Mouse (Mus musculus) G1E (cell line): ENCODE measurements around the gene Slamf8.

Experiments
- CTCF ChIP-seq: IDR thresholded peaks from 2 replicates; pipeline ENCODE4 v1.5.1; 2012; ENCODE audit warnings: low read depth, low read length, inconsistent platforms, mixed read lengths
- GATA1 ChIP-seq: IDR thresholded peaks from 2 replicates; pipeline ENCODE4 v1.6.1; 2012; ENCODE audit warnings: borderline replicate concordance, low read length, inconsistent platforms, mixed read lengths
- GATA2 ChIP-seq: IDR thresholded peaks from 2 replicates; pipeline ENCODE4 v1.6.1; 2012; ENCODE audit warnings: low read depth, low read length, inconsistent platforms, borderline replicate concordance
- POLR2AphosphoS5 ChIP-seq: IDR thresholded peaks from 2 replicates; pipeline ENCODE4 v1.6.1; 2012; ENCODE audit warnings: low read depth, low read length, inconsistent platforms; ENCODE audit not compliant: insufficient replicate concordance
- TAL1 ChIP-seq: conservative IDR thresholded peaks from 2 replicates; pipeline ENCODE4 v1.6.1; 2012; ENCODE audit warnings: low read depth, low read length, inconsistent platforms, mixed read lengths

- 0 out of 2 replicates have a peak, but pooled peaks have one; percentile 37 for TF ChIP-seq CTCF
- no peak for TF ChIP-seq GATA1
- TF ChIP-seq POLR2AphosphoS5: no peak
- no peak for TF ChIP-seq TAL1
- TF ChIP-seq GATA2: no peak
Observed at GRCm38 (mm10) chr1:172632451-172633326, 42.3 kb upstream of the Slamf8 start, which contains the start of gene Dusp23.
